Mouse (Mus musculus): ENCODE results near the gene A930017K11Rik. TPM values are rescaled to one million over a fixed set of nuclear protein-coding genes. Genes with fewer than 3 reads are reported as not detected.

A930017K11Rik gene
- polyA plus RNA-seq, 1 experiment from 2014 or later: 0.18 TPM

GRCm38 (mm10) chr17:25970954-25971707 is 18.8 kb upstream of the A930017K11Rik start:
- no peak overlapping the region for H3K4me3 ChIP-seq
- H3K4me1 ChIP-seq: no peaks in the 10 kb centered on the region
- H3K27me3 ChIP-seq: no peaks in the 10 kb centered on the region
- no peaks in the 10 kb centered on the region for H3K9me3 ChIP-seq (replicated peaks)
- 0 out of 2 replicates have a peak, but pooled peaks cover 9% of the 10 kb centered on the region for H3K36me3 ChIP-seq
- H3K27ac ChIP-seq: no peak overlapping the region
- no peak overlapping the region for H3K4me2 ChIP-seq (replicated peaks)
- WGBS: 89% methylated on average over 4 of the region's 4 CpGs
- ATAC-seq (ENCODE audit: low FRiP score): no peak
- no peak overlapping the region for H3K9ac ChIP-seq

GRCm38 (mm10) chr17:25970448-25970847 is 18.1 kb upstream of the A930017K11Rik start:
- H3K27me3 ChIP-seq: no peaks in the 10 kb centered on the region
- WGBS: 95% methylated on average over 9 of the region's 9 CpGs
- H3K4me2 ChIP-seq (replicated peaks): no peak overlapping the region
- no peak for ATAC-seq (ENCODE audit: low FRiP score)
- H3K36me3 ChIP-seq: 0 out of 2 replicates have a peak, but pooled peaks cover 9% of the 10 kb centered on the region
- no peaks in the 10 kb centered on the region for H3K9me3 ChIP-seq (replicated peaks)
- H3K9ac ChIP-seq: no peak overlapping the region
- H3K27ac ChIP-seq: no peak overlapping the region
- no peaks in the 10 kb centered on the region for H3K4me1 ChIP-seq
- no peak overlapping the region for H3K4me3 ChIP-seq

- Histone ChIP-seq H3K27me3 (no peaks in the 10 kb centered on the region), H3K4me3 (no peak overlapping the region), H3K9ac (no peak overlapping the region), H3K27ac (no peak overlapping the region), H3K36me3 (peaks cover 23% of the 10 kb centered on the region; the same call in 1 of the 2 replicates), H3K4me2 (replicated peaks) (no peak overlapping the region), H3K9me3 (replicated peaks) (no peaks in the 10 kb centered on the region), H3K4me1 (no peaks in the 10 kb centered on the region)
- WGBS: 94% methylated on average over 1 of the region's 1 CpGs
- ATAC-seq (ENCODE audit: low FRiP score): no peak
Measured at GRCm38 (mm10) chr17:25968176-25968575, 15.8 kb upstream of the A930017K11Rik start.

GRCm38 (mm10) chr17:25967652-25968051 is 15.3 kb upstream of the A930017K11Rik start:
- H3K9me3 ChIP-seq (replicated peaks): no peaks in the 10 kb centered on the region
- peaks cover 25% of the 10 kb centered on the region for H3K36me3 ChIP-seq
- no peak overlapping the region for H3K9ac ChIP-seq
- no peak overlapping the region for H3K27ac ChIP-seq
- no peak for ATAC-seq (ENCODE audit: low FRiP score)
- WGBS: 85% methylated on average over 3 of the region's 3 CpGs
- H3K27me3 ChIP-seq: no peaks in the 10 kb centered on the region
- H3K4me2 ChIP-seq (replicated peaks): no peak overlapping the region
- H3K4me1 ChIP-seq: no peaks in the 10 kb centered on the region
- H3K4me3 ChIP-seq: no peak overlapping the region

DNA sequence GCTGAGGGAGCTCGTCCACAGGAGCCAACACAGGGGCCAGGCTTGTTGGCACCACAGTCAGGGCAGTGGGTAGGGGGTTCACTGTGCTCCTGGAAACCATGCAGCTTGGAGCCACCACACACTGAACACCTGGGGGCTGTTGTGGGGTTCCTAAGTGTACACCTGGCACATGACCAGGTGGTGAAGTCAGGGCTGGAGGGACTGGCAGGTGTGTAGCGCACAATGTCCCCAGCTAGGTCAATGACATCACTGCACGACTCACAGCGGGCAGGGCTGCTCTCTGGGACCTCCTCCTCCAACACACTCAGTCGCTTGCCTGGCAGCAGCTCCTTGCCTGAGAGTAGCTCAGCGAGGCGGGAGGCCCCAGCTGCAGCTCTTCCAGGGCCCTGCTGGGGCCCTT is 11.9 kb upstream of the A930017K11Rik start:
- no peak overlapping the region for H3K4me2 ChIP-seq (replicated peaks)
- H3K27ac ChIP-seq: no peak overlapping the region
- peaks cover 46% of the 10 kb centered on the region for H3K36me3 ChIP-seq
- H3K9ac ChIP-seq: no peak overlapping the region
- 87% methylated on average over 7 of the region's 7 CpGs for WGBS
- no peak overlapping the region for H3K4me3 ChIP-seq
- no peaks in the 10 kb centered on the region for H3K9me3 ChIP-seq (replicated peaks)
- no peak for ATAC-seq (ENCODE audit: low FRiP score)
- H3K27me3 ChIP-seq: no peaks in the 10 kb centered on the region
- H3K4me1 ChIP-seq: no peaks in the 10 kb centered on the region

DNA sequence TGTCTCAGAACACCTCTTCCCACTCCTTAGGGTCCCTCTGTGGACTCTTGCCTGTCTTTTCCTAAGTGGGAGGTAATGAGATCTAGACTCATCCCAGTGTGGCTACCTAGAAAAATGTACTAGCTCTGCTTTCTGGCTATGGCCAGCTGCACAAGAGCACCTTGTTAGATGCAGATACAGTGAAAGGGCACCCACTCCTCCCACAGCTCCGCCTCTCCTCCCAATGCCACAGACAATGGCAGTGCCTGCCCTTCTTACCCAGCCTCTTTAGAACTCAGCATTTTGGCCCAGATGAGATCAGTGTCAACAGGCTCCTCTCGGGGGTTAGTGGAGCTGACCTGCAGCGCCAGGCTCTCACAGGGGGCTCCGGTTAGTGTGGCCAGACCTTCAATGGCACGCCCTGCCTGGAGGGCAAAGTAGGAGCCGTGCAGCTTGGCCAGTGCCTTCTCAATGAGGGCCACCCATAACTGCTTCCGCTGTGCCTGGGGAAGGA is 10.1 kb upstream of the A930017K11Rik start:
- H3K4me1 ChIP-seq: no peaks in the 10 kb centered on the region
- no peak for ATAC-seq (ENCODE audit: low FRiP score)
- peaks cover 62% of the 10 kb centered on the region for H3K36me3 ChIP-seq
- no peaks in the 10 kb centered on the region for H3K9me3 ChIP-seq (replicated peaks)
- no peak overlapping the region for H3K9ac ChIP-seq
- H3K4me3 ChIP-seq: no peak overlapping the region
- H3K4me2 ChIP-seq (replicated peaks): no peak overlapping the region
- no peaks in the 10 kb centered on the region for H3K27me3 ChIP-seq
- 96% methylated on average over 7 of the region's 7 CpGs for WGBS
- H3K27ac ChIP-seq: no peak overlapping the region

GRCm38 (mm10) chr17:25961566-25961965 is 9.2 kb upstream of the A930017K11Rik start:
- Histone ChIP-seq H3K4me3 (no peak overlapping the region), H3K9me3 (replicated peaks) (no peaks in the 10 kb centered on the region), H3K27me3 (no peaks in the 10 kb centered on the region), H3K4me2 (replicated peaks) (no peak overlapping the region), H3K36me3 (peaks cover 62% of the 10 kb centered on the region), H3K4me1 (no peaks in the 10 kb centered on the region), H3K9ac (no peak overlapping the region), H3K27ac (no peak overlapping the region)
- WGBS: 97% methylated on average over 5 of the region's 5 CpGs
- no peak for ATAC-seq (ENCODE audit: low FRiP score)

- H3K36me3 ChIP-seq: peaks cover 62% of the 10 kb centered on the region
- 93% methylated on average over 23 of the region's 23 CpGs for WGBS
Measured at GRCm38 (mm10) chr17:25959630-25960467, 7.5 kb upstream of the A930017K11Rik start.

DNA sequence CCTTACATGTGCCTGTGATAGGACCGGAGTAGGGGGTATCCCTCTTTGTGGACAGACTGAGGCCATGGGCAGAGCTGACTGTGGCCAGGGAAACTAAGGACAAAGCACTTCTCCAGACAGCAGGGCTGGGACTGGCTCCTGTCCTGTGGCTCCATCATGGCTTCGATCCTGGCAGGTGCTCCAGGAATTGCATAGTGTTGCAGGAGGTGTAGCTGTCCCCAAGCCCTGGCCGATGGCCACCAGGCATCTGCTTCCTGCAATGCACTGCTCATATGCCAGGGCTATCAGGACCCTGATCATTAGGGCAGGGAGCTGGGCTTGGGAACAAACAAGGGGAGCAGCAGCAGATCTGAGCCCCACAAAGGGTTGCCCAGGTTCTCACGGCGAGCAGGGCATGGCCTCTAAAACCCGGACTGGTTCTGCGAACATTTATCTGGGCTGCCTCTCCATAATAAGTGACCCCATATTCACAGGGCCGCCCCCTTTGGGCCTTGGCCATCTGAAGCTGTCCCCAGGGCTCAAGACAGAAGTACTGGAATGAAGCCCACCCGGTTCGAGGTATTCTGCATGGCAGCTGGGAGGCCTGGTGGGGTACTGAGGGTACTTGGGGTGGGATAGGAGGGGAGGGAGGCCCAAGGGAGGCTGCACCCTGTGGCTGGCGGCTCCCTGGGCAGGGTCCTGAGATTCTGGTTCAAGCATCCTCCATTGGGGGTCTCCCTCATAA is 6.6 kb upstream of the A930017K11Rik start:
- Histone ChIP-seq H3K9me3 (replicated peaks) (no peaks in the 10 kb centered on the region), H3K4me1 (0 out of 2 replicates have a peak, but pooled peaks cover 4% of the 10 kb centered on the region), H3K36me3 (peaks cover 55% of the 10 kb centered on the region), H3K4me3 (no peak overlapping the region), H3K27me3 (peaks cover 3% of the 10 kb centered on the region), H3K9ac (no peak overlapping the region), H3K4me2 (replicated peaks) (no peak overlapping the region), H3K27ac (no peak overlapping the region)
- WGBS: 93% methylated on average over 11 of the region's 11 CpGs
- ATAC-seq (ENCODE audit: low FRiP score): no peak

More at GRCm38 (mm10) chr17:25959630-25960467, 7.5 kb upstream of the A930017K11Rik start:
- no peak overlapping the region for H3K4me3 ChIP-seq
- no peak overlapping the region for H3K27ac ChIP-seq
- no peak overlapping the region for H3K9ac ChIP-seq
- H3K27me3 ChIP-seq: no peaks in the 10 kb centered on the region; the same call in 1 of the 2 replicates
- no peaks in the 10 kb centered on the region for H3K9me3 ChIP-seq (replicated peaks)
- H3K4me1 ChIP-seq: 0 out of 2 replicates have a peak, but pooled peaks cover 4% of the 10 kb centered on the region
- ATAC-seq (ENCODE audit: low FRiP score): no peak
- no peak overlapping the region for H3K4me2 ChIP-seq (replicated peaks)

DNA sequence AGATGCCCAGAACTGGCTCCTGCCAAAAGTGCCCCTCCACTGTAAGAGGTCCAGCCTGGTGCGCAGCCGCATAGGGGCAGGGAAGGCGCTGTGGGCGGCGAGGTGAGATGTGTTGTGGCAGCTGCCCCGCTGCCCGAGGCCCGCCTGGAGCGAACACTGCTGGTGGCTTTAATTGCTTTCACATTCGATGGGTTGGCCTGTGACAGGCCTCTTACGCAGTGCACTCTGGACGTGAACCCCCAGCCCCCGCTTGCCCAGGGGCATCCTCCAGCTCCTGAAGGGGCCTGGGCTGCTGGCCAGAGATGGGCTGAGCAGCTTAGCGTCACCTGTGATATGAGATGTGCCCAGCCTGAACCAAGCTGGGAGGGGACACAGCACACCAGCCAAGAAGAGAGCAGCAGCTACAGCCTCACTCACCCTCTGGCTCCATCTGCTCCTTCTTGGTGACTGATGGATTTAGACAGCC is 5.3 kb upstream of the A930017K11Rik start:
- Histone ChIP-seq H3K4me1 (0 out of 2 replicates have a peak, but pooled peaks cover 4% of the 10 kb centered on the region), H3K9me3 (replicated peaks) (no peaks in the 10 kb centered on the region), H3K4me3 (no peak overlapping the region), H3K27me3 (peaks cover 14% of the 10 kb centered on the region), H3K27ac (no peak overlapping the region), H3K9ac (no peak overlapping the region), H3K36me3 (peaks cover 42% of the 10 kb centered on the region), H3K4me2 (replicated peaks) (no peak overlapping the region)
- 73% methylated on average over 14 of the region's 14 CpGs for WGBS
- no peak; the same call in 1 of the 2 replicates for ATAC-seq (ENCODE audit: low FRiP score)

- Histone ChIP-seq H3K9ac (no peak overlapping the region), H3K4me3 (no peak overlapping the region), H3K4me1 (peaks cover 10% of the 10 kb centered on the region), H3K9me3 (replicated peaks) (no peaks in the 10 kb centered on the region), H3K4me2 (replicated peaks) (no peak overlapping the region), H3K27ac (no peak overlapping the region), H3K36me3 (peaks cover 37% of the 10 kb centered on the region), H3K27me3 (peaks cover 24% of the 10 kb centered on the region)
- ATAC-seq (ENCODE audit: low FRiP score): no peak
- WGBS: 83% methylated on average over 7 of the region's 7 CpGs
Measured at GRCm38 (mm10) chr17:25956631-25957030, 4.3 kb upstream of the A930017K11Rik start.

DNA sequence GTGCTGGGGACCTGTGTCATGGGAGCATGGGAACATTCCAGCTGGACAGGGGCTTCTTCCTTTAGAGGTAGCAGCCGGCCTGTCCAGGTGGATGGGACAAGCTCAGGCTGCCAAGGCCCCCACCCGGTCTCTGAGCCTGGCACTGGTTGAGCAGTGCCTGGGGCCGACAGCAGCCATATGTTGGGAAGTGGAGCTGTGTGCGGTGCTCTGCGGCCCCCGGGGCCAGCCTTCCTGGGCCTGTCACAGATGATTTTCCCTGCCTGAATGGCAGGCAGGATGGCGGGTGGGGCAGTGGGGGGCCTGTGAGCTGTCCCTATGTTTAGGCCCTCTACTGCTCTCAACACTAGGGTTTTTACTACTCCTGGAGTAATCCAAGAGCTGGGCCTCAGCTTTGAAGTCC is 3.8 kb upstream of the A930017K11Rik start:
- H3K4me1 ChIP-seq: peaks cover 14% of the 10 kb centered on the region
- 69% methylated on average over 7 of the region's 7 CpGs for WGBS
- no peak overlapping the region for H3K4me2 ChIP-seq (replicated peaks)
- peaks cover 28% of the 10 kb centered on the region for H3K27me3 ChIP-seq
- no peak overlapping the region for H3K9ac ChIP-seq
- H3K9me3 ChIP-seq (replicated peaks): no peaks in the 10 kb centered on the region
- no peak for ATAC-seq (ENCODE audit: low FRiP score)
- H3K4me3 ChIP-seq: no peak overlapping the region
- no peak overlapping the region for H3K27ac ChIP-seq
- H3K36me3 ChIP-seq: peaks cover 33% of the 10 kb centered on the region

All from hindbrain, embryonic 12.5 days (tissue).